In genomic region chr5:114948891-114949290, GRCm38 (mm10) we compare ENCODE assay signal across 8 mouse cellular contexts. TPM values are rescaled to one million over a fixed set of nuclear protein-coding genes. Genes with fewer than 3 reads are reported as not detected.
A peak's percentile ranks its signal among the peaks of the same experiment; 100 is the strongest.
DNase-seq lines count a peak whose midpoint lies in the region; ATAC-seq lines count a peak whose summit lies in the region.

No protein-coding gene starts in this region.

- intact Hi-C loops in left cerebral cortex, postnatal 4 days (cut with DNase I) = no loop called here
- intact Hi-C loops in heart, postnatal 36 days (cut with DNase I) = no loop called here

- DNase-seq in left cerebral cortex, postnatal 4 days = peak; percentile 74
- DNase-seq in left cerebral cortex, adult 9 months (ENCODE audit: low spot score in 2 of 2) = no peak
- peak; percentile 50 for DNase-seq in cerebellum, adult 11 months
- DNase-seq in heart, postnatal 36 days = peak; percentile 29 to 30
- peak; percentile 59 to 79 for DNase-seq in lung, postnatal 4 days
- DNase-seq in ovary, adult 18-20 months (ENCODE audit: low spot score) = no peak
- DNase-seq in retina, embryonic 14.5 days (ENCODE audit: low spot score) = no peak

- ATAC-seq in megakaryocyte, adult 5-6 weeks (ENCODE audit: poor library complexity, severe bottlenecking) = no peak

RNA-seq across cellular contexts. Expression of gene 2210016L21Rik, which starts 6.9 kb away (rescaled TPM):
- 100 to 1,000 TPM; 141 to 152 TPM for total RNA-seq in left cerebral cortex, postnatal 4 days (2021)
- total RNA-seq in heart, postnatal 36 days (2021) = 10 to 100 TPM; 29.9 to 30.1 TPM
- total RNA-seq in megakaryocyte, adult 5-6 weeks (2015) = 6.3 and 10.3 TPM in 2 replicates
- 7.3 and 8.1 TPM in 2 replicates for total RNA-seq in megakaryocyte, adult 5-6 weeks (2017)

RNA-seq across cellular contexts. Expression of gene Hnf1a, which starts 22.0 kb away (rescaled TPM):
- total RNA-seq in left cerebral cortex, postnatal 4 days (2021) = not detected
- not detected for total RNA-seq in heart, postnatal 36 days (2021)
- not detected in 2 replicates for total RNA-seq in megakaryocyte, adult 5-6 weeks (2015)
- not detected in 2 replicates for total RNA-seq in megakaryocyte, adult 5-6 weeks (2017)

RNA-seq across cellular contexts. Expression of gene Oasl1, which starts 25.9 kb away (rescaled TPM):
- not detected for total RNA-seq in left cerebral cortex, postnatal 4 days (2021)
- total RNA-seq in heart, postnatal 36 days (2021) = 1 to 10 TPM; 1.0 to 1.8 TPM
- 4.3 and 9.3 TPM in 2 replicates for total RNA-seq in megakaryocyte, adult 5-6 weeks (2015)
- total RNA-seq in megakaryocyte, adult 5-6 weeks (2017) = 1.3 and 2.4 TPM in 2 replicates

RNA-seq across cellular contexts. Expression of gene Oasl2, which starts 52.2 kb away (rescaled TPM):
- 1 to 10 TPM; 1.2 TPM for total RNA-seq in left cerebral cortex, postnatal 4 days (2021)
- 10 to 100 TPM in 1 of 2 experiments, 1 to 10 TPM in 1; 6.8 to 10.9 TPM for total RNA-seq in heart, postnatal 36 days (2021)
- total RNA-seq in megakaryocyte, adult 5-6 weeks (2015) = 55.8 and 59.4 TPM in 2 replicates
- total RNA-seq in megakaryocyte, adult 5-6 weeks (2017) = 32.3 TPM in 2 replicates

Comparison
In these comparisons a context has a peak if more than half of its experiments do, and no peak if none do; other contexts are left out.
1. DNase-seq: peak in left cerebral cortex, postnatal 4 days (single experiment), cerebellum, adult 11 months (single experiment), heart, postnatal 36 days (2 of 2) and lung, postnatal 4 days (2 of 2); none in left cerebral cortex, adult 9 months (0 of 2), ovary, adult 18-20 months (single experiment) and retina, embryonic 14.5 days (single experiment).
2. RNA of gene 2210016L21Rik, which starts 6.9 kb away (total RNA-seq): 141 to 152 TPM in left cerebral cortex, postnatal 4 days; 29.9 to 30.1 TPM in heart, postnatal 36 days and 6.3 to 10.3 TPM in megakaryocyte, adult 5-6 weeks; every median in the first group is over 4 times any median in the second.